ENCODE assay signal across 9 mouse cellular contexts in the genomic region with DNA sequence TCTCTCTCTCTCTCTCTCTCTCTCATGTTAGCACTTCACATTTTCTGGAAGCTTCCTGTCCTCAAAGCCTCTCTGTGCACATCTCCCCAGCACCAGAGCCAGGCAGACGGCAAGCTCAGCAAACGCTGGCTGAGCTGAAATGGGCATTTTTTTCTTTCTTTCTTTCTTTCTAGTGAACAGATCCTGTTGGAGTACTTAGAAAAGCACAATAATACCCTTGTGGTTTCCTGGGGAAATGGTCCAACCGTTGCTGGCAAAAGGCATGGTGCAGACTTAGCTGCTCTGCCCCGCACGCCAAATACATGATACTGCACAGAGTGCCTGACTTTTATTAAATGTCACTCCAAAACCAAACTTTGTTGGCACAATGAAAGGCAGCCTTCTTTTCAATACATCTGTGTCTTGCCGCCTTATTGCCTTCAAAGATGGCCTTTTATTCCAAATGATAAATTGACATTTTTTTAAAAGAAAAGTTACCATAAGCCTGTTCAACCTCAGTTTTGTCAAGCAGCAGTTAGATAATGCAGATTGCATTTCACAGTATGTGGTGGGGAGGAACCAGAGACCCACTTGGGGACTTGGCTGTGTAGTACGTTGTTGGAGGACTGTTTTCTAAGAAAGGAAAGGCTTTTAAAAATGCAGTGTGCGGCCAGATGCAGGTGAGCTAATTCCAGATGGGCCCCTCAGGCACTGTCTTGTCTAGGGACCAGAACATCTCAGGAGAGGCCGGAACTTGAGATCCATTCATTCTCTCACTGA. TPM values are rescaled to one million over a fixed set of nuclear protein-coding genes. Genes with fewer than 3 reads are reported as not detected.
DNase-seq lines count a peak whose midpoint lies in the region; ATAC-seq lines count a peak whose summit lies in the region.
"Had no signal": no experiment of that assay in that cellular context is flagged by ENCODE, and none has a peak within 500 bp of the region (broad histone marks: within the 10 kb centered on the region; RNA-seq: fewer than 3 reads in every experiment).

No protein-coding gene starts in this region.

- H3K9ac ChIP-seq in forebrain, embryonic 14.5 days (ENCODE audit: low read length) = no peak overlapping the region
- H3K9ac ChIP-seq in intestine, embryonic 15.5 days = no peak overlapping the region
- H3K9ac ChIP-seq in stomach, embryonic 16.5 days (ENCODE audit: low read length) = no peak overlapping the region

- DNase-seq in cerebellum, postnatal 10 days = peak; percentile 74 to 80
- DNase-seq in Muller cell, postnatal 12 days (ENCODE audit: inconsistent ontology term) = peak; percentile 45
- DNase-seq in forebrain, embryonic 14.5 days (ENCODE audit: low spot score) = peak; percentile 73
- DNase-seq in kidney, postnatal 14 days = no peak
- DNase-seq in ovary, postnatal 14 days (ENCODE audit: low spot score) = no peak

- H3K4me2 ChIP-seq in forebrain, embryonic 14.5 days (ENCODE audit: low read length) = no peak overlapping the region
- no peak overlapping the region for H3K4me2 ChIP-seq in intestine, embryonic 15.5 days (replicated peaks)
- no peak overlapping the region for H3K4me2 ChIP-seq in stomach, embryonic 16.5 days (ENCODE audit: low read depth, low read length)

- no peak overlapping the region for H3K4me3 ChIP-seq in forebrain, embryonic 14.5 days (ENCODE audit: low read depth, low read length)
- no peak overlapping the region for H3K4me3 ChIP-seq in intestine, embryonic 15.5 days (replicated peaks)
- H3K4me3 ChIP-seq in stomach, embryonic 16.5 days (replicated peaks; ENCODE audit: low read length) = no peak overlapping the region

- peaks cover 34% of the 10 kb centered on the region for H3K4me1 ChIP-seq in forebrain, embryonic 14.5 days (ENCODE audit: control insufficient read depth, insufficient read depth, low read length)
- H3K4me1 ChIP-seq in intestine, embryonic 15.5 days (replicated peaks) = peaks cover 6% of the 10 kb centered on the region; the same call in 1 of the 2 replicates
- H3K4me1 ChIP-seq in stomach, embryonic 16.5 days (ENCODE audit: control insufficient read depth, insufficient read depth, low read length) = no peaks in the 10 kb centered on the region

- H3K27ac ChIP-seq in forebrain, embryonic 14.5 days (ENCODE audit: low read depth, low read length) = peak overlapping the region; percentile 65; the same call in 1 of the 2 replicates
- H3K27ac ChIP-seq in intestine, embryonic 15.5 days = 0 out of 2 replicates have a peak overlapping the region, but pooled peaks have one; percentile 32
- H3K27ac ChIP-seq in stomach, embryonic 16.5 days (ENCODE audit: low read length) = peak overlapping the region; percentile 49

- H3K36me3 ChIP-seq in forebrain, embryonic 14.5 days (ENCODE audit: control insufficient read depth, insufficient read depth, low read length) = no peaks in the 10 kb centered on the region
- H3K36me3 ChIP-seq in intestine, embryonic 15.5 days = no peaks in the 10 kb centered on the region
- no peaks in the 10 kb centered on the region for H3K36me3 ChIP-seq in stomach, embryonic 16.5 days (ENCODE audit: control insufficient read depth, insufficient read depth, low read length)

- H3K9me3 ChIP-seq in forebrain, embryonic 14.5 days (replicated peaks; ENCODE audit: control insufficient read depth, low read length) = no peaks in the 10 kb centered on the region
- H3K9me3 ChIP-seq in intestine, embryonic 15.5 days = no peaks in the 10 kb centered on the region
- no peaks in the 10 kb centered on the region for H3K9me3 ChIP-seq in stomach, embryonic 16.5 days (replicated peaks; ENCODE audit: control insufficient read depth, low read length)

- no peak for ATAC-seq in cerebellum, adult (ENCODE audit: insufficient number of reproducible peaks, low FRiP score, low TSS enrichment)
- no peak for ATAC-seq in forebrain, embryonic 14.5 days
- peak; percentile 39; the same call in 1 of the 2 replicates for ATAC-seq in intestine, embryonic 15.5 days
- ATAC-seq in stomach, embryonic 16.5 days (ENCODE audit: insufficient read depth, low FRiP score) = peak; percentile 59

- WGBS in forebrain, embryonic 14.5 days = 37% methylated on average over 9 of the region's 9 CpGs
- WGBS in intestine, embryonic 15.5 days = 66% methylated on average over 9 of the region's 9 CpGs
- WGBS in stomach, embryonic 16.5 days = 60% methylated on average over 9 of the region's 9 CpGs

- H3K27me3 ChIP-seq in forebrain, embryonic 14.5 days (replicated peaks; ENCODE audit: control insufficient read depth, insufficient read depth, low read length) = no peaks in the 10 kb centered on the region
- H3K27me3 ChIP-seq in intestine, embryonic 15.5 days (replicated peaks) = no peaks in the 10 kb centered on the region
- no peaks in the 10 kb centered on the region for H3K27me3 ChIP-seq in stomach, embryonic 16.5 days (ENCODE audit: control insufficient read depth, insufficient read depth, low read length)

RNA-seq across cellular contexts. Expression of gene Zfp957, which starts 46.9 kb away (rescaled TPM):
- not detected in 2 replicates for polyA plus RNA-seq in forebrain, embryonic 14.5 days (2014; fragmentation: Nextera tagmentation; extraction: Ambion mirVana)
- not detected in 2 replicates for polyA plus RNA-seq in intestine, embryonic 15.5 days (2015; fragmentation: Nextera tagmentation; extraction: Ambion mirVana)
- polyA plus RNA-seq in stomach, embryonic 16.5 days (2015; fragmentation: Nextera tagmentation; extraction: Ambion mirVana) = not detected in 2 replicates
- polyA plus RNA-seq: liver, adult 2 months had no signal

Comparison
In these comparisons a context has a peak if more than half of its experiments do, and no peak if none do; other contexts are left out.
1. DNase-seq: peak in cerebellum, postnatal 10 days (2 of 2), Muller cell, postnatal 12 days (single experiment) and forebrain, embryonic 14.5 days (single experiment); none in kidney, postnatal 14 days (single experiment) and ovary, postnatal 14 days (single experiment).
2. ATAC-seq: peak in intestine, embryonic 15.5 days (single experiment) and stomach, embryonic 16.5 days (single experiment); none in cerebellum, adult (single experiment) and forebrain, embryonic 14.5 days (single experiment).
3. Peak in every context shown above with its lines, with median percentiles within 50 percentile points of each other: H3K27ac ChIP-seq.